Mouse (Mus musculus) forebrain, embryonic 16.5 days (tissue): ENCODE measurements around the gene Egf. TPM values are rescaled to one million over a fixed set of nuclear protein-coding genes. Genes with fewer than 3 reads are reported as not detected.

Experiments
- ATAC-seq: fragments of 200-750 bp; cut with Nextera tagmentation; 2 replicates; pipeline ENCODE4 v1.8.0; 2017; ENCODE audit warnings: mild to moderate bottlenecking, moderate library complexity
- H3K27ac ChIP-seq: fragments of 300-500 bp; sonication (generic); 2 replicates; pipeline ENCODE4 v1.5.1; 2014; ENCODE audit warnings: low read length, control low read depth
- H3K27me3 ChIP-seq: fragments of 300-500 bp; sonication (generic); replicated peaks from 2 replicates; pipeline ENCODE4 v1.6.1; 2014; ENCODE audit warnings: low read length; ENCODE audit not compliant: control insufficient read depth, insufficient read depth
- H3K36me3 ChIP-seq: fragments of 300-500 bp; sonication (generic); 2 replicates; pipeline ENCODE4 v1.6.1; 2014; ENCODE audit not compliant: control insufficient read depth, insufficient read depth
- H3K4me1 ChIP-seq: fragments of 300-500 bp; sonication (generic); replicated peaks from 2 replicates; pipeline ENCODE4 v1.6.1; 2014; ENCODE audit warnings: low read length; ENCODE audit not compliant: control insufficient read depth, insufficient read depth
- H3K4me2 ChIP-seq: fragments of 300-500 bp; sonication (generic); 2 replicates; pipeline ENCODE4 v1.6.1; 2014; ENCODE audit warnings: mild to moderate bottlenecking, low read length, control low read depth
- H3K4me3 ChIP-seq: fragments of 300-500 bp; sonication (generic); replicated peaks from 2 replicates; pipeline ENCODE4 v1.5.1; 2014; ENCODE audit warnings: mild to moderate bottlenecking, low read length, control low read depth
- H3K9ac ChIP-seq: fragments of 300-500 bp; sonication (generic); replicated peaks from 2 replicates; pipeline ENCODE4 v1.6.1; 2014; ENCODE audit warnings: low read depth, low read length, control low read depth
- H3K9me3 ChIP-seq: fragments of 300-500 bp; sonication (generic); 2 replicates; pipeline ENCODE4 v1.6.1; 2016; ENCODE audit warnings: low read length; ENCODE audit not compliant: control insufficient read depth
- WGBS: fragments of 180-500 bp; shearing (Covaris S2); extraction: QIAGEN DNeasy Blood & Tissue Kit; methylation state at CpG from one replicate; pipeline ENCODE4 v1.1.7; 2014; 5-methylcytosine and 5-hydroxymethylcytosine counted together
- polyA plus RNA-seq: library from polyadenylated mRNA; unstranded; fragments of >200 nt; fragmentation: Nextera tagmentation; extraction: Ambion mirVana; gene quantifications from 2 replicates; pipeline ENCODE4 v1.2.1, GENCODE M21; 2015

Egf gene
- polyA plus RNA-seq, 1 experiment from 2014 or later, result 3.0 TPM

DNA sequence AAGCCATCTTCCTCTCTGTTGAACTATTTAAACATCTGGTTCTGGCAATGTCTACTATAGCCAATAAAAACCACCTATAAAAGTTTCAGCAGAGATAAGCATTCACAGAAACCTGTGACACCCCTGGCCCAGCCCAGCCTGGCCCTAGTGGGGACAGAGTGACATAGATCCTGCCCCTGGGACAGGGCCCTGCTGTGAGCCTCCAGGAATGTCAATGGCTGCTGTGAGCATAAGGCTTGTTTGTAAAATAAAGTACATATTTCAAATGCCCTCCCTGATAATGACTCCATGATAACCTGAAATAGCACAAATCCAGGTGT lies 104.9 kb downstream of the Egf start:
- Histone ChIP-seq H3K4me1 (no peaks in the 10 kb centered on the region), H3K36me3 (no peaks in the 10 kb centered on the region), H3K27me3 (no peaks in the 10 kb centered on the region), H3K27ac (no peak overlapping the region), H3K9ac (no peak overlapping the region), H3K4me2 (no peak overlapping the region), H3K9me3 (no peaks in the 10 kb centered on the region), H3K4me3 (no peak overlapping the region)
- no peak for ATAC-seq

GRCm38 (mm10) chr3:129649586-129650292 lies 105.4 kb downstream of the Egf start:
- no peak overlapping the region for H3K4me2 ChIP-seq
- H3K4me3 ChIP-seq, result no peak overlapping the region
- no peaks in the 10 kb centered on the region for H3K27me3 ChIP-seq
- WGBS, result 64% methylated on average over 8 of the region's 8 CpGs
- H3K36me3 ChIP-seq, result no peaks in the 10 kb centered on the region
- no peaks in the 10 kb centered on the region for H3K4me1 ChIP-seq
- no peak overlapping the region for H3K9ac ChIP-seq
- no peaks in the 10 kb centered on the region for H3K9me3 ChIP-seq
- no peak overlapping the region for H3K27ac ChIP-seq
- peak; percentile 20; the same call in 1 of the 2 replicates for ATAC-seq

DNA sequence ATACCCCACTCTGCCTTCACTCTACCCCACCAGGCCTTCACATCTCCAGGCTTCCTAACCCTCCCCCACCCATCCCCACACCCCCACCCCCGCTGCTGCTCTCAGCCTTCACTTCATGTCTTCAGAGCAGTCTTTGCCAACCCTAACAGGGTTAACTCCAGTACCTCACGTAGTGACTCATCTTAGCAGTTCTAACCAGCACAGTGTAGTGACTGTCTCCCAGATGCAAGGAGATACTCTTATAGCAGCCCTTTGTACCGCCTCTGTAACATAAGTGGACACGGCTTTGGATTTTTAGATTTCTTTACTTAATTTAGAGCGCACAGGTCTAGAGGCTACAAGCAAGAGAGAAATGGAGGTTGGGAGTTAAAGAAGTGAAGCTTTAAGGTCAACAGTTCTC lies 106.5 kb downstream of the Egf start:
- Histone ChIP-seq H3K9ac (no peak overlapping the region), H3K9me3 (no peaks in the 10 kb centered on the region), H3K4me2 (no peak overlapping the region), H3K27ac (no peak overlapping the region), H3K36me3 (no peaks in the 10 kb centered on the region), H3K4me3 (no peak overlapping the region), H3K27me3 (no peaks in the 10 kb centered on the region), H3K4me1 (no peaks in the 10 kb centered on the region)
- no peak for ATAC-seq
- whole genome bisulfite sequencing, result 87% methylated on average over 5 of the region's 5 CpGs

DNA sequence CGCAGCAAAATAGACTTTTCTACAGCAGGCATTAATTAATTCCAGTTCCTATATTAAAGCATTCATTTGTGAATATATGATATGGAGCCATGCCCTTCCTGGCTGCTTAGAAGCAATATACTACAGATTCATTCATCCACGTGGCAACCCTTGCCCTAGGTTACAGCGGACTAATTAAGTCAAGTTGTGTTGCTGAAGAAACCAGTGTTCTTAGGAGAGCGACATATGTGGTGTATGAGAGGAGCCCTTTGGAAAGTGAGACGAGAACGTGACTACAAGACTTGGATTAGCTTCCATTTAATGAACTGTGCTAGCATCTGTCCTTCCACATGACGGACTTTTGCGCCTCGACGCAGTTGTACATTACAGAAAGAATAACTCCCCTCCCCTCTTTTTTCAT lies 107.8 kb downstream of the Egf start:
- 69% methylated on average over 10 of the region's 10 CpGs for WGBS
- H3K4me3 ChIP-seq, result no peak overlapping the region
- no peaks in the 10 kb centered on the region for H3K9me3 ChIP-seq
- H3K27me3 ChIP-seq, result no peaks in the 10 kb centered on the region
- no peak overlapping the region for H3K4me2 ChIP-seq
- H3K36me3 ChIP-seq, result no peaks in the 10 kb centered on the region
- no peak overlapping the region for H3K27ac ChIP-seq
- H3K4me1 ChIP-seq, result no peaks in the 10 kb centered on the region
- 0 out of 2 replicates have a peak, but pooled peaks have one; percentile 23 for ATAC-seq
- H3K9ac ChIP-seq, result no peak overlapping the region

GRCm38 (mm10) chr3:129646781-129647180 lies 108.3 kb downstream of the Egf start:
- ATAC-seq, result no peak
- no peaks in the 10 kb centered on the region for H3K4me1 ChIP-seq
- no peak overlapping the region for H3K4me3 ChIP-seq
- no peaks in the 10 kb centered on the region for H3K27me3 ChIP-seq
- H3K4me2 ChIP-seq, result no peak overlapping the region
- H3K36me3 ChIP-seq, result no peaks in the 10 kb centered on the region
- WGBS, result 78% methylated on average over 5 of the region's 5 CpGs
- H3K9ac ChIP-seq, result no peak overlapping the region
- H3K27ac ChIP-seq, result no peak overlapping the region
- H3K9me3 ChIP-seq, result no peaks in the 10 kb centered on the region

DNA sequence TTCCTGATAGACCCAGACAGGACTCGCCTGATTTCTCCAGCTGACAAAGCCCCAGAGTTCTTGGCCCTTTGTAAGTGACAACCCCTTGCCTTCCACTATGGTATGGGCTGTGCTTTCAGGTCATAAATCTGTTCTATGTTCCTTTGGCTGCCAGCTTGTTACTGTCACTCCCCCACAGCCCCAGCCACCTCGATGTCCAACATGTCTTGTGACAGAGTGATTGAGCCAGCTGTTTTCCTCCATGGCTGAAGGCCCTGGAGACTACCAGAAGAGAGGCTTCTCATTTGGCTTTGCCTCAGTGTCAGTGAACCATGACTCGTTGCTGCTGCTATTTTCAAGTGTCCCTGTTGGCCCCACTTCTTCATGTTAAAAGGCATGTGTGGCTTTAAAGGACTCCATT lies 109.7 kb downstream of the Egf start:
- 72% methylated on average over 3 of the region's 3 CpGs for WGBS
- ATAC-seq, result no peak
- no peak overlapping the region for H3K9ac ChIP-seq
- no peak overlapping the region for H3K4me3 ChIP-seq
- no peaks in the 10 kb centered on the region for H3K9me3 ChIP-seq
- no peaks in the 10 kb centered on the region; the same call in 1 of the 2 replicates for H3K4me1 ChIP-seq
- no peak overlapping the region for H3K27ac ChIP-seq
- H3K27me3 ChIP-seq, result no peaks in the 10 kb centered on the region
- no peak overlapping the region for H3K4me2 ChIP-seq
- no peaks in the 10 kb centered on the region for H3K36me3 ChIP-seq

- H3K4me2 ChIP-seq, result no peak overlapping the region
- no peak overlapping the region for H3K4me3 ChIP-seq
- peaks cover 7% of the 10 kb centered on the region for H3K4me1 ChIP-seq
- no peaks in the 10 kb centered on the region for H3K27me3 ChIP-seq
- H3K27ac ChIP-seq, result no peak overlapping the region
- no peak overlapping the region for H3K9ac ChIP-seq
- H3K36me3 ChIP-seq, result no peaks in the 10 kb centered on the region
- WGBS, result 83% methylated on average over 7 of the region's 7 CpGs
- no peaks in the 10 kb centered on the region for H3K9me3 ChIP-seq
- ATAC-seq, result no peak
Measured at GRCm38 (mm10) chr3:129641621-129642020, 113.5 kb downstream of the Egf start.

GRCm38 (mm10) chr3:129640211-129641000 lies 114.7 kb downstream of the Egf start:
- 37% methylated on average over 10 of the region's 10 CpGs for WGBS
- Histone ChIP-seq H3K4me3 (no peak overlapping the region), H3K4me2 (no peak overlapping the region), H3K27ac (peak overlapping the region; percentile 30; the same call in 1 of the 2 replicates), H3K27me3 (no peaks in the 10 kb centered on the region), H3K9ac (no peak overlapping the region), H3K36me3 (0 out of 2 replicates have a peak, but pooled peaks cover 2% of the 10 kb centered on the region), H3K4me1 (peaks cover 7% of the 10 kb centered on the region), H3K9me3 (no peaks in the 10 kb centered on the region)
- peak; percentile 90 for ATAC-seq

- no peak overlapping the region for H3K4me2 ChIP-seq
- no peaks in the 10 kb centered on the region for H3K9me3 ChIP-seq
- no peak overlapping the region for H3K4me3 ChIP-seq
- H3K4me1 ChIP-seq, result peaks cover 7% of the 10 kb centered on the region
- no peak overlapping the region for H3K9ac ChIP-seq
- H3K36me3 ChIP-seq, result 0 out of 2 replicates have a peak, but pooled peaks cover 2% of the 10 kb centered on the region
- no peaks in the 10 kb centered on the region for H3K27me3 ChIP-seq
- H3K27ac ChIP-seq, result no peak overlapping the region
- ATAC-seq, result no peak
- 49% methylated on average over 5 of the region's 5 CpGs for WGBS
Measured at GRCm38 (mm10) chr3:129639701-129640100, 115.4 kb downstream of the Egf start.
